ENCODE assay signal across 18 mouse cellular contexts in the genomic region with DNA sequence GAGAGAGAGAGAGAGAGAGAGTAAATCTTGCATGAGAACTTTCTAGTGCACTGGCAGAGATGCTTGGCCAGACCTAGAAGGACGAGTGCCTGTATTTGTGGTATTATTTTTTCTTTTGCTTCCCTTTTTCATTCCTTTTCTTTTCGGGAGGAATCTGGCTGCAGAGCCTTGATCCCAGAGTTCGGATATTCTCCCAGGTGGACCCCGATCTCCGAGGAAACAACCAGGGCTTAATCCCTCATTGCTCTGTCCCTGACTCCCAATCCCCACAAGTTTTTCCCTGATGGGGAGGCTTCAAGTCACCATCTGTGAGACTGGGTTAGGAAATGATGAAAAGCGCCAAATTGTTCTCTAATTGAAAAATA. TPM values are rescaled to one million over a fixed set of nuclear protein-coding genes. Genes with fewer than 3 reads are reported as not detected.
DNase-seq lines count a peak whose midpoint lies in the region; ATAC-seq lines count a peak whose summit lies in the region.
"Had no signal": no experiment of that assay in that cellular context is flagged by ENCODE, and none has a peak within 500 bp of the region (broad histone marks: within the 10 kb centered on the region; RNA-seq: fewer than 3 reads in every experiment).

No protein-coding gene starts in this region.

- no peak for ATAC-seq in midbrain, embryonic 15.5 days (replicated peaks)
- no peak for ATAC-seq in forebrain, embryonic 13.5 days
- no peak for ATAC-seq in hindbrain, embryonic 14.5 days (ENCODE audit: low FRiP score)
- ATAC-seq in neural tube, embryonic 14.5 days (ENCODE audit: low read depth): no peak
- ATAC-seq: activated CD4-positive, CD25-positive, alpha-beta regulatory T cell, adult 4 months; liver, postnatal 0 days had no signal

- peak overlapping the region; percentile 91; the same call in 1 of the 2 replicates for H3K27ac ChIP-seq in midbrain, embryonic 10.5 days (replicated peaks)
- no peak overlapping the region for H3K27ac ChIP-seq in midbrain, embryonic 15.5 days
- H3K27ac ChIP-seq in forebrain, embryonic 13.5 days: peak overlapping the region; percentile 95
- H3K27ac ChIP-seq in hindbrain, embryonic 14.5 days: no peak overlapping the region
- H3K27ac ChIP-seq in neural tube, embryonic 14.5 days (ENCODE audit: low read depth, low read length): no peak overlapping the region
- H3K27ac ChIP-seq: heart, adult 2 months; limb, embryonic 13.5 days; stomach, postnatal 0 days had no signal

- H3K4me3 ChIP-seq in midbrain, embryonic 10.5 days: peak overlapping the region; percentile 66
- no peak overlapping the region for H3K4me3 ChIP-seq in midbrain, embryonic 15.5 days
- peak overlapping the region; percentile 72 for H3K4me3 ChIP-seq in forebrain, embryonic 13.5 days
- H3K4me3 ChIP-seq in hindbrain, embryonic 14.5 days (replicated peaks; ENCODE audit: low read length): no peak overlapping the region
- H3K4me3 ChIP-seq in neural tube, embryonic 14.5 days (ENCODE audit: low read depth, low read length): no peak overlapping the region
- H3K4me3 ChIP-seq: heart, adult 2 months; limb, embryonic 13.5 days; myocyte had no signal

- peaks cover 100% of the 10 kb centered on the region for H3K27me3 ChIP-seq in midbrain, embryonic 10.5 days (ENCODE audit: low read depth, poor library complexity, severe bottlenecking)
- peaks cover 86% of the 10 kb centered on the region for H3K27me3 ChIP-seq in midbrain, embryonic 15.5 days (replicated peaks)
- H3K27me3 ChIP-seq in forebrain, embryonic 13.5 days: peaks cover 87% of the 10 kb centered on the region
- peaks cover 99% of the 10 kb centered on the region for H3K27me3 ChIP-seq in hindbrain, embryonic 14.5 days (ENCODE audit: control insufficient read depth, insufficient read depth, low read length)
- peaks cover 44% of the 10 kb centered on the region for H3K27me3 ChIP-seq in neural tube, embryonic 14.5 days (ENCODE audit: control insufficient read depth, insufficient read depth, low read length)

- 2% methylated on average over 6 of the region's 6 CpGs for WGBS in midbrain, embryonic 10.5 days
- 10% methylated on average over 6 of the region's 6 CpGs for WGBS in midbrain, embryonic 15.5 days
- 6% methylated on average over 6 of the region's 6 CpGs for WGBS in forebrain, embryonic 13.5 days
- WGBS in hindbrain, embryonic 14.5 days: 20% methylated on average over 6 of the region's 6 CpGs
- WGBS in neural tube, embryonic 14.5 days: 15% methylated on average over 6 of the region's 6 CpGs

- H3K4me2 ChIP-seq in midbrain, embryonic 15.5 days: no peak overlapping the region
- peak overlapping the region; percentile 78 for H3K4me2 ChIP-seq in forebrain, embryonic 13.5 days
- H3K4me2 ChIP-seq in hindbrain, embryonic 14.5 days (replicated peaks): 0 out of 2 replicates have a peak overlapping the region, but pooled peaks have one; percentile 45
- 0 out of 2 replicates have a peak overlapping the region, but pooled peaks have one; percentile 35 for H3K4me2 ChIP-seq in neural tube, embryonic 14.5 days (ENCODE audit: low read depth, low read length)
- H3K4me2 ChIP-seq: limb, embryonic 13.5 days had no signal

- peaks cover 83% of the 10 kb centered on the region for H3K4me1 ChIP-seq in midbrain, embryonic 10.5 days
- H3K4me1 ChIP-seq in midbrain, embryonic 15.5 days: peaks cover 15% of the 10 kb centered on the region
- H3K4me1 ChIP-seq in forebrain, embryonic 13.5 days: peaks cover 89% of the 10 kb centered on the region
- peaks cover 10% of the 10 kb centered on the region; the same call in 1 of the 2 replicates for H3K4me1 ChIP-seq in hindbrain, embryonic 14.5 days (replicated peaks; ENCODE audit: control insufficient read depth, insufficient read depth, low read length)
- H3K4me1 ChIP-seq in neural tube, embryonic 14.5 days (ENCODE audit: control insufficient read depth, insufficient read depth, low read length): peaks cover 6% of the 10 kb centered on the region; the same call in 1 of the 2 replicates

- H3K9ac ChIP-seq in midbrain, embryonic 15.5 days: no peak overlapping the region
- H3K9ac ChIP-seq in forebrain, embryonic 13.5 days: peak overlapping the region; percentile 81
- 0 out of 2 replicates have a peak overlapping the region, but pooled peaks have one; percentile 0 for H3K9ac ChIP-seq in hindbrain, embryonic 14.5 days
- H3K9ac ChIP-seq in neural tube, embryonic 14.5 days (replicated peaks; ENCODE audit: low read depth, low read length): no peak overlapping the region
- H3K9ac ChIP-seq: limb, embryonic 13.5 days; liver, postnatal 0 days had no signal

- intact Hi-C loops in gastrocnemius, postnatal 36 days (cut with DNase I): loop anchor here (10.0 kb wide), 1 partner anchor 334 kb away; the partner anchor contains the start of gene Dnajc24

- DNase-seq in midbrain, embryonic 10.5 days (ENCODE audit: low spot score): peak; percentile 37
- DNase-seq in hindbrain, embryonic 14.5 days (ENCODE audit: low spot score): no peak
- DNase-seq in B cell, adult 2 months: no peak
- DNase-seq in natural killer cell, adult 2 months (ENCODE audit: low spot score in 2 of 2): no peak
- no peak for DNase-seq in gastrocnemius, postnatal 36 days
- DNase-seq: heart, postnatal 14 days; kidney, postnatal 14 days; liver, postnatal 0 days; spleen, adult 18-20 months; thymus, postnatal 4 days had no signal

- no peaks in the 10 kb centered on the region for H3K36me3 ChIP-seq in midbrain, embryonic 10.5 days
- H3K36me3 ChIP-seq in midbrain, embryonic 15.5 days (replicated peaks): no peaks in the 10 kb centered on the region
- H3K36me3 ChIP-seq in forebrain, embryonic 13.5 days (ENCODE audit: poor library complexity, severe bottlenecking): no peaks in the 10 kb centered on the region
- no peaks in the 10 kb centered on the region for H3K36me3 ChIP-seq in hindbrain, embryonic 14.5 days (replicated peaks; ENCODE audit: control insufficient read depth, insufficient read depth)
- no peaks in the 10 kb centered on the region for H3K36me3 ChIP-seq in neural tube, embryonic 14.5 days (ENCODE audit: control insufficient read depth, insufficient read depth, low read length)
- H3K36me3 ChIP-seq: limb, embryonic 13.5 days had no signal

- no peaks in the 10 kb centered on the region for H3K9me3 ChIP-seq in midbrain, embryonic 10.5 days (replicated peaks)
- H3K9me3 ChIP-seq in midbrain, embryonic 15.5 days: no peaks in the 10 kb centered on the region
- no peaks in the 10 kb centered on the region for H3K9me3 ChIP-seq in forebrain, embryonic 13.5 days (replicated peaks)
- H3K9me3 ChIP-seq in hindbrain, embryonic 14.5 days (ENCODE audit: control insufficient read depth, low read length): no peaks in the 10 kb centered on the region
- no peaks in the 10 kb centered on the region for H3K9me3 ChIP-seq in neural tube, embryonic 14.5 days (ENCODE audit: control insufficient read depth, low read length)
- H3K9me3 ChIP-seq: limb, embryonic 13.5 days had no signal

RNA-seq across cellular contexts. Expression of gene Pax6, which starts 2.0 kb away (rescaled TPM):
- polyA plus RNA-seq in midbrain, embryonic 10.5 days (2016; fragmentation: Nextera tagmentation; extraction: Ambion mirVana): 39.0 and 40.1 TPM in 2 replicates
- polyA plus RNA-seq in midbrain, embryonic 15.5 days (2015; fragmentation: Nextera tagmentation; extraction: Ambion mirVana): 22.5 and 23.3 TPM in 2 replicates
- 87.1 and 92.7 TPM in 2 replicates for polyA plus RNA-seq in forebrain, embryonic 13.5 days (2015; fragmentation: Nextera tagmentation; extraction: Ambion mirVana)
- 26.9 and 28.1 TPM in 2 replicates for polyA plus RNA-seq in hindbrain, embryonic 14.5 days (2014; fragmentation: Nextera tagmentation; extraction: Ambion mirVana)
- polyA plus RNA-seq in neural tube, embryonic 14.5 days (2014; fragmentation: Nextera tagmentation; extraction: Ambion mirVana): 13.3 and 13.5 TPM in 2 replicates
- total RNA-seq in gastrocnemius, postnatal 36 days (2021): not detected
- total RNA-seq: heart, adult 2 months; heart, postnatal 14 days had no signal
- polyA plus RNA-seq: heart, adult 2 months; liver, postnatal 0 days had no signal

Comparison
In these comparisons a context has a peak if more than half of its experiments do, and no peak if none do; other contexts are left out.
1. H3K27ac ChIP-seq: peak in midbrain, embryonic 10.5 days (single experiment) and forebrain, embryonic 13.5 days (single experiment); none in midbrain, embryonic 15.5 days (single experiment), hindbrain, embryonic 14.5 days (single experiment) and neural tube, embryonic 14.5 days (single experiment).
2. H3K4me3 ChIP-seq: peak in midbrain, embryonic 10.5 days (single experiment) and forebrain, embryonic 13.5 days (single experiment); none in midbrain, embryonic 15.5 days (single experiment), hindbrain, embryonic 14.5 days (single experiment) and neural tube, embryonic 14.5 days (single experiment).
3. H3K9ac ChIP-seq: peak in forebrain, embryonic 13.5 days (single experiment) and hindbrain, embryonic 14.5 days (single experiment); none in midbrain, embryonic 15.5 days (single experiment) and neural tube, embryonic 14.5 days (single experiment).